Mouse (Mus musculus) midbrain, embryonic 16.5 days (tissue): ENCODE measurements around the gene Pdia6. TPM values are rescaled to one million over a fixed set of nuclear protein-coding genes. Genes with fewer than 3 reads are reported as not detected.

Experiments used
- polyA plus RNA-seq: library from polyadenylated mRNA; unstranded; fragments of >200 nt; fragmentation: Nextera tagmentation; extraction: Ambion mirVana; gene quantifications from 2 replicates; pipeline ENCODE4 v1.2.1, GENCODE M21; 2015

The Pdia6 gene
- polyA plus RNA-seq, 1 experiment from 2014 or later: 273 TPM

Other genes with a start within 250 kb of the Pdia6 start
- 6.5 TPM in 2 replicates for gene Kcnf1, start 89.7 kb upstream of the Pdia6 start, polyA plus RNA-seq
- gene Atp6v1c2, start 62.8 kb downstream of the Pdia6 start, polyA plus RNA-seq: 0.99 and 1.1 TPM in 2 replicates
- 21.7 and 22.3 TPM in 2 replicates for gene Nol10, start 81.9 kb downstream of the Pdia6 start, polyA plus RNA-seq